ENCODE assay signal across 33 mouse cellular contexts in the genomic region with DNA sequence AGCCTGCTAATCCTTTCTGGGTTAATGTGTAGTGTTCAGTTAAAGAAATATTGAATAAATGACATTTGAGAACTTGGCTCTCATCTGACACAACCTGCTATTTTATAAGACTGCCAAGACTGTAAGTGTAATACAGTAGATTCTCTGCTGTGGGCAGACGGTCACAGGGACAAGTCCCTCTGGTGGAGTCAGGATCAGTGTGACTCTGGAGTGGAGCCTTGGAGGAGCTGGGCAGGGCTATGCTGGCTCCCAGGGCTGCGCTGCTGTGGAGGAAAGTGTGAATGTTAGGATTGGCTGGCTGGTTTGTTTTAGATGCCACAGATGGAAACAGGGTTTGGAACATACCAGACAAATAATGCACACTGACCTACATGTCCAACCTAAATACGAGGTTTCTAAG. TPM values are rescaled to one million over a fixed set of nuclear protein-coding genes. Genes with fewer than 3 reads are reported as not detected.
"Had no signal": no experiment of that assay in that cellular context is flagged by ENCODE, and none has a peak within 500 bp of the region (broad histone marks: within the 10 kb centered on the region; RNA-seq: fewer than 3 reads in every experiment).

No protein-coding gene starts in this region.

- DNase-seq: heart, postnatal 10 days; heart, postnatal 14 days; heart, postnatal 4 days; kidney, adult 11 months; kidney, adult 18-20 months; kidney, adult 2 months; kidney, adult 8-10 months; kidney, adult 9 months; kidney, postnatal 10 days; kidney, postnatal 14 days; kidney, postnatal 25 days; kidney, postnatal 36 days; kidney, postnatal 4 days; layer of hippocampus, adult 9-11 months; layer of hippocampus, postnatal 36 days had no signal

- H3K4me3 ChIP-seq: heart, embryonic 12.5 days; heart, embryonic 13.5 days; heart, embryonic 15.5 days; hindbrain, embryonic 10.5 days; hindbrain, embryonic 12.5 days; hindbrain, embryonic 13.5 days; hindbrain, embryonic 15.5 days; intestine, embryonic 15.5 days; kidney, embryonic 15.5 days; layer of hippocampus, adult 2 months; left cerebral cortex, adult 2 months had no signal

- H3K27ac ChIP-seq: heart, embryonic 13.5 days; heart, embryonic 15.5 days; hindbrain, embryonic 10.5 days; hindbrain, embryonic 12.5 days; hindbrain, embryonic 13.5 days; hindbrain, embryonic 14.5 days; hindbrain, embryonic 15.5 days; hindbrain, postnatal 0 days; intestine, embryonic 15.5 days; kidney, embryonic 15.5 days; kidney, postnatal 0 days; layer of hippocampus, adult 2 months; left cerebral cortex, adult 2 months had no signal

- H3K4me1 ChIP-seq: heart, embryonic 12.5 days; heart, embryonic 13.5 days; heart, embryonic 15.5 days; hindbrain, embryonic 10.5 days; hindbrain, embryonic 12.5 days; hindbrain, embryonic 13.5 days; hindbrain, embryonic 15.5 days; intestine, embryonic 15.5 days; kidney, embryonic 15.5 days had no signal

- H3K4me2 ChIP-seq: heart, embryonic 12.5 days; heart, embryonic 13.5 days; heart, embryonic 15.5 days; hindbrain, embryonic 12.5 days; hindbrain, embryonic 13.5 days; hindbrain, embryonic 14.5 days; hindbrain, embryonic 15.5 days; intestine, embryonic 15.5 days; kidney, embryonic 15.5 days had no signal

- H3K9ac ChIP-seq: heart, embryonic 12.5 days; heart, embryonic 13.5 days; heart, embryonic 15.5 days; hindbrain, embryonic 12.5 days; hindbrain, embryonic 13.5 days; hindbrain, embryonic 14.5 days; hindbrain, embryonic 15.5 days; intestine, embryonic 15.5 days; kidney, embryonic 15.5 days had no signal

- H3K9me3 ChIP-seq: heart, embryonic 12.5 days; heart, embryonic 13.5 days; heart, embryonic 15.5 days; hindbrain, embryonic 10.5 days; hindbrain, embryonic 12.5 days; hindbrain, embryonic 13.5 days; hindbrain, embryonic 15.5 days; intestine, embryonic 15.5 days; kidney, embryonic 15.5 days had no signal

- H3K27me3 ChIP-seq: heart, embryonic 12.5 days; heart, embryonic 13.5 days; heart, embryonic 15.5 days; hindbrain, embryonic 12.5 days; hindbrain, embryonic 13.5 days; hindbrain, embryonic 15.5 days; intestine, embryonic 15.5 days; kidney, embryonic 15.5 days had no signal

- ATAC-seq: hindbrain, embryonic 16.5 days; hindbrain, postnatal 0 days; inflammation-experienced regulatory T-cells, adult 6 months; intestine, embryonic 15.5 days; intestine, postnatal 0 days had no signal

RNA-seq across cellular contexts. Expression of a gene that starts 43.1 kb away (rescaled TPM):
- total RNA-seq: hematopoietic stem cell, adult 5-6 weeks had no signal
- polyA plus RNA-seq: inflammation-experienced regulatory T-cells, adult 6 months had no signal
